Mouse (Mus musculus) bone marrow, adult 2 months (tissue): ENCODE data around the gene Hist3h2a.

Experiments
- CTCF ChIP-seq: fragments of 200-500 bp; IDR thresholded peaks from 2 replicates; pipeline ENCODE4 v1.5.1; 2011; ENCODE audit warnings: low read length, control low read depth; ENCODE audit not compliant: control insufficient read depth, insufficient read depth
- POLR2A ChIP-seq: fragments of 200-500 bp; IDR thresholded peaks from 2 replicates; pipeline ENCODE4 v1.6.1; 2011; ENCODE audit warnings: low read depth, mild to moderate bottlenecking, control low read depth, low read length, borderline replicate concordance; ENCODE audit not compliant: control insufficient read depth

DNA sequence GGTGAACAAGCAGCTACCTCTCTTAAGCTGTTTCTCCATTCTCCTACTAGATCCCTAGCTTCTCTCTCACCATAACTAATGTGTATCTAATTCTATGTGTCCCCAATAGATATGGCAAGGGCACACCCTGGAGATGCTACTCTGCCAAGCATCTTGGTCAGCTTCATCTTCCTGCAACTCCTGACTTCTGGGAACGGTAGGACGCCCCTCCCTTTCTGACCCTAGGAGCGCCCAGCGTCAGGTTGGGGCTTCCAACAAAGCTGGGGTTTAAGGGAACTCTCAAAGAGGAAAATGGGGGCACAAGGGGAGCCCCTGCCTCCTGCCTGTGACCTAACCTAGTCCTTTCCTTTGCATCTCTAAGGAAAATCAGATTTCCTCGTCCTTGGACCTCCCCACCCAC, 35.7 kb upstream of the Hist3h2a start:
- no peak for TF ChIP-seq CTCF
- TF ChIP-seq POLR2A: no peak
